Mouse (Mus musculus): Measurements from ENCODE around the gene Nectin2.
"Not testable (repeated sequence)": the region's sequence is repeated elsewhere in the genome, so short reads cannot be mapped to it uniquely, and the experiment has no call there.

Nectin2 gene

GRCm38 (mm10) chr7:19688611-19689010 lies 61.7 kb downstream of the Nectin2 start:
- no peak for DNase-seq (ENCODE audit: low read depth, low spot score)

DNA sequence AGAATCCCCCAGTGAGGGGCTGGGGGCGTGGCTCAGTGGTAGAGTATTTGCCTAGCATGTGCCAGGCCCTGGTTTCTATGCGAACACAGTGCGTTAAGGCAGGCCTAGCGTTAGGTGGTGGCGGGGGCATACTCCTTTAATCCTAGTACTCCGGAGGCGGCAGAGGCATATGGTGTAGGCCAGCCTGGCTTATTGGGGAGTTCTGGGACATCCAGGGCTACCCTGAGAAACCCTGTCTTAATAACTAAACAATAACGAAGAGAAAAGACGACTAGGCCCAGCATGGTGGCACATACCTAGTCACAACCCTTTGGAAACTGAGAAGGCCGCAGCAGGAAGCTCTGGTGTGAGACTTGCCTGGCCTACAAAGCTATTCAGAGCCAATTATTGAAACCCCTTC lies 62.2 kb downstream of the Nectin2 start:
- no peak for DNase-seq (ENCODE audit: low read depth, low spot score)

GRCm38 (mm10) chr7:19686927-19687583 lies 63.2 kb downstream of the Nectin2 start:
- DNase-seq (ENCODE audit: low read depth, low spot score): not testable (repeated sequence)

DNA sequence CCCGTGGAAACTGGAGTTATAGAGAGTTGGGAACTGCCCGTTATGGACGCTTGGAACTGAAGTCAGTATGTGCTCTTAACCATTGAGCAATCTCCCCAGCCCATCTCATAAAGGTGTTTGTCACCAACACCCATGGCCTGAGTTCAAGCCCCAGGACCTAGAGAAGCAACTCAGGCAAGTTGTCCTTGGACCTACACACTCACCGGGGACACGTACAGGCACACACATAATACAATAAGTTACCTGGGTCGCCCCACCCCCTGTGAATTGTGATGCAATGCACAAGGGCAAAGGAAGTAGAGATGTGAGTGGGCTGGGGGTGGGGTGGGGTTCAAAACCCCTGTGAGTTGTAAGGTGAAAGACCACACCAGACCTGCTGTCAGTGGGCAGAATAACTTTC lies 63.8 kb downstream of the Nectin2 start:
- no peak for DNase-seq (ENCODE audit: low read depth, low spot score)

GRCm38 (mm10) chr7:19685374-19685773 lies 64.9 kb downstream of the Nectin2 start:
- DNase-seq (ENCODE audit: low read depth, low spot score): no peak

DNA sequence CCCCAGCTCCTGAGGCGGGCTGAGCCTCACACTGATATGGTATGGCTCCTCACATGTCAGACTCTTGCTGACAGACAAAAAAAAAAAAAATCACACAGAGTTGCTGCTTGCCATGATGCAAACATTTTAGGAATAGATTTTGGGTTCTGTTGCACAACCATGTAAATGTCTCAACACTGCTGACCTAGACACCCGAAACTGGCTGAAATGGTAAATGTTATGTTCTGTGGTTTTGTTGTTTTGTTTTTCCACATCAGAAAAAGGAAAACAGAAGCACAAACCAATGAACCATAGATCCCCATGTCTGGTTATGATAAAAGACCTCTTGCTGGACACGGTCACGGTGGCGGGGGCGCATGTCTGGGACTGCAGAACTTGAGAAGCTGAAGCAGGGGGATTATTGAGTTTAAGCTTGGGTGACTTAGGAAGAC lies 66.5 kb downstream of the Nectin2 start:
- DNase-seq (ENCODE audit: low read depth, low spot score): no peak

- no peak for DNase-seq (ENCODE audit: low read depth, low spot score)
Observed at GRCm38 (mm10) chr7:19682979-19683378, 67.3 kb downstream of the Nectin2 start.

- DNase-seq (ENCODE audit: low read depth, low spot score): no peak
Observed at GRCm38 (mm10) chr7:19681202-19681694, 69.0 kb downstream of the Nectin2 start, which contains the start of the genes Gm44805 and Apoc4. Gene Gm44805 (minus strand): TSS chr7:19681423. Gene Apoc4 (minus strand): TSS chr7:19681479.

DNA sequence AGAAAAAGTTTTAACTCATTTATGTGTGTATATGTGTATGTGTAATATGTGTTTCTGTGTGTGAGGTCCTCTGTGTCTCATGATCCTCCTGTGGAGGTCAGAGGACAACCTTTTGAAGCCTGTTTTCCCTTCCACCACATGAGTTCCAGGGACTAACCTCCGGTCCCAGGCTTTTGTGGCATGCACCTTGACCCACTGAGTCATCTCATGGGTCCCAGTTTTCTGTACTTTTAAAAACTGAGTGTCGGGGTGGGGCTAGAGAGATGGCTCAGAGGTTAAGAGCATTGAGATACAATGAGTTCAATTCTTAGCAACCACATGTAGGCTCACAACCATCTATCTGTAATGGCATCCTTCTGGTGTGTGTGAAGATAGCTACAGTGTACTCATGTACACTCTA lies 69.6 kb downstream of the Nectin2 start:
- no peak for DNase-seq (ENCODE audit: low read depth, low spot score)

DNA sequence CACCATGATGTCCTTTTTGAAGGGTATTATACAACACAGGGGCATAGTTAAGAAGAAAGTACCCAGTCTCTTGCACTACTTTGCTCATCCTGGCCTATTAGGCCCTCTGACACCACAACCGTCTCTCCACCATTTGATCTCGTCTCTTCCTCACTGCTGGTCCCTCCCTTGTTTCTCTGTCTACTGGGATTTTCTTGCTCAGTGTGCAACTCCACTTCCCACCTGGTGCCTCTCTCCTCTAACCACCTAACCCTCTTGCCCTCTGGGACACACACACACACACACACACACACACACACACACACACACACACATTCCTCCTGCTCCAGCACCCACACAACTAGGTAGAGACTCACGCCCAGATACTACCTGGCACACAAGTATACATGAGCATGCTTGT lies 71.4 kb downstream of the Nectin2 start:
- DNase-seq (ENCODE audit: low read depth, low spot score): no peak

DNA sequence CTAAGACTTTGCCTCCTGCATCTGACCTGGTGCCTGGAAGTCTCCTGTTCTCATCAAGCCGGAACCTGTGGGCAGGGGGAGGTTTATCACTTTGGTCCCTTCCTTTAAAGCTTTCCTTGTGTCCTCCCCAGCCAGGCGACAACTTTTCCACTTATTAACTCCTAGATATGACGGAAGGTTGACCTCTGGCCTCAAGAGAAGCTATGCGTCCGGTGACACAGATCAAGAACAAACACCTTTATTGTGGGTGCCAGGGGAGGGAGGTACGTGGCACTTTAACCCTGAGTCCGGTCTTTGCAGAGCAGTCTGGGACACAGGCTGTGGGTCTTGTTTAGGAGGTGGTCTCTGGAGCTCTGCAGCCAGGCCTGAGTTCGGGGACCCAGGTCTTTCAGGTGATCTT lies 72.4 kb downstream of the Nectin2 start, which contains the start of gene Apoc2:
Gene Apoc2, minus strand, starts transcription at position 70 of the 400 bp plus-strand sequence.
- no peak for DNase-seq (ENCODE audit: low read depth, low spot score)

- no peak for DNase-seq (ENCODE audit: low read depth, low spot score)
Observed at GRCm38 (mm10) chr7:19676662-19677061, 73.6 kb downstream of the Nectin2 start.

DNA sequence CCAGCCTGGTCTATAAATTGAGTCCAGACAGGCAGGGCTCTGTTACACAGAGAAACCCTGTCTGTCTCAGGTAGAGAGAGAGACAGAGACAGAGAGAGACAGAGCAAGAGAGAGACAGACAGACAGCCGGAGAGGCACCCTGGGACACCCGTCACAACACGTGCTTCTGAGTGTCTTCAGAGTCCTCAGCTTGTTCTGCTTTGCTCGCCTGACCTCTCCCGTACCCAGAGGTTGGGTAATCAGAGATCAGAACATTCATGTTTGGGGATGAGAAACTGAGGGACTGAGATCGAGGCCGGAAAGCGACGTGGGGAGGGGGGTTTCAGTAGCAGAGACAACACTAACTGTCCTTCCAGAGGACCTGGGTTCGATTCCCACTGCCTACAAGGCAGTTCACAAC lies 74.5 kb downstream of the Nectin2 start:
- no peak for DNase-seq (ENCODE audit: low read depth, low spot score)

GRCm38 (mm10) chr7:19673083-19673699 lies 77.1 kb downstream of the Nectin2 start:
- no peak for DNase-seq (ENCODE audit: low read depth, low spot score)

GRCm38 (mm10) chr7:19671511-19671910 lies 78.8 kb downstream of the Nectin2 start:
- DNase-seq (ENCODE audit: low read depth, low spot score): no peak

DNA sequence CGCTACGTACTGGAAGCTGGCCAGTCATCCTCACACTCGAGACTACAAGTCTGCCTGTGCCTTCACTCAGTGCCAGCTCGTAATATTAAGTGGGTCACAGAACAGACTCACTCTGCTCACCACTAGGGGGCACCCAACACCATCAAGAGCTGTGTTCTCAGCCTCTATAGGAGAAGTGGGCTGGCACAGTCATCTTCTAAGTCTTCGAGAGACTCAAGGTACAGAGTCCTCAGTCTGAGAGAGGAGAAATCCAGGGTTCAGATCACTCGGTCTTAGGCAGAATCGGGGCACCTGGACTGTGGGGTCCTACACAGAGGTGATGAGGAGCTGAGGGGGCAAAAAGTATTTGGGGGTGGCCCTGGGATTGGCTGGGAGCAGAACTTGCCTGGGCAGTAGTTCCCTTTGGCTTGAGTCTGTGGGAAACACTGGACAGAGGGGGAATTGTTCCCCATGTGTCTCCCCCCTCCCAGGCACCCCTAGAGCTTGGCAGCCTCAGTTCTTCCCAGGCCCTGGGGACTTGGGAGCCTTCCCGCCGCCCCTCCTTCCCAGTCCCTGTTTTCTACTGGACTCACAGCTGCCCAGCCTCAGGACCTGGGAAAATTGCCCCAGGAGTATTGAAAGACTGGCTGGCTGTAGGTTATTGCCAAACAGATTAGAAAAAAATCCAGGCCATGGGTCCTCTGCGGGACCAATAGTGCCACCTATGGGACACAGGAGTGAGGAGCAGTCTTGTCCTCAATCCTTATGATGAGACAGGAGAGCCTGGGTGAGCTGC lies 81.1 kb downstream of the Nectin2 start:
- DNase-seq (ENCODE audit: low read depth, low spot score): peak; percentile 77

- no peak for DNase-seq (ENCODE audit: low read depth, low spot score)
Observed at GRCm38 (mm10) chr7:19667434-19667833, 82.8 kb downstream of the Nectin2 start.

- DNase-seq (ENCODE audit: low read depth, low spot score): no peak
Observed at GRCm38 (mm10) chr7:19666750-19667149, 83.5 kb downstream of the Nectin2 start.

Measured in brain, embryonic 18.5 days (tissue).